Mouse (Mus musculus) CH12.LX (cell line): Measurements from ENCODE around the gene Gm20388. TPM values are rescaled to one million over a fixed set of nuclear protein-coding genes. Genes with fewer than 3 reads are reported as not detected.
A peak's percentile ranks its signal among the peaks of the same experiment; 100 is the strongest.

ENCODE experiments used
- DNase-seq: peaks from one replicate; pipeline ENCODE4 v3.0.0-alpha.2; 2013; ENCODE audit errors: extremely low read depth
- H3K27ac ChIP-seq: 2 replicates; pipeline ENCODE4 v1.5.1; 2012; ENCODE audit warnings: low read depth, mild to moderate bottlenecking, control low read depth, moderate library complexity; ENCODE audit not compliant: insufficient read depth
- H3K27me3 ChIP-seq: replicated peaks from 2 replicates; pipeline ENCODE3; 2012; ENCODE audit warnings: inconsistent platforms
- H3K36me3 ChIP-seq, 2 experiments: replicated peaks in 1 of 2; 2 replicates each; pipeline versions ENCODE3 to v1.6.1; 2012; ENCODE audit warnings: inconsistent platforms in 1 of 2, low read length in 1 of 2, mild to moderate bottlenecking in 1 of 2, mixed read lengths in 1 of 2, moderate library complexity in 1 of 2; ENCODE audit not compliant: control insufficient read depth in 1 of 2, insufficient read depth in 1 of 2
- H3K4me1 ChIP-seq, 2 experiments: 2 replicates each; pipeline ENCODE4 v1.6.1; 2012; ENCODE audit warnings: inconsistent platforms in 1 of 2, moderate library complexity in 1 of 2; ENCODE audit not compliant: insufficient read depth in 2 of 2, control insufficient read depth in 1 of 2
- H3K4me2 ChIP-seq: 2 replicates; pipeline ENCODE4 v1.6.1; 2012; ENCODE audit warnings: low read depth, mild to moderate bottlenecking, control low read depth; ENCODE audit not compliant: poor library complexity, insufficient read depth, severe bottlenecking
- H3K4me3 ChIP-seq, 3 experiments: fragments of 150-350 bp in 1 of 3; sonication (generic) in 1 of 3; replicated peaks in 1 of 3; 2 replicates each; pipeline versions ENCODE3 to v1.5.1; 2011 to 2012; ENCODE audit warnings: low read depth in 2 of 3, low read length in 2 of 3, mild to moderate bottlenecking in 2 of 3, moderate library complexity in 2 of 3, control low read depth in 1 of 3, improper control_type of control experiment in 1 of 3, inconsistent platforms in 1 of 3, mixed read lengths in 1 of 3; ENCODE audit not compliant: poor library complexity in 1 of 3
- H3K79me2 ChIP-seq: replicated peaks from 2 replicates; pipeline ENCODE4 v1.6.1; 2012; ENCODE audit warnings: mild to moderate bottlenecking, moderate library complexity; ENCODE audit not compliant: control insufficient read depth, poor library complexity, insufficient read depth, severe bottlenecking; ENCODE audit errors: extremely low read depth
- H3K9ac ChIP-seq: 2 replicates; pipeline ENCODE4 v1.6.1; 2012; ENCODE audit warnings: low read depth, mild to moderate bottlenecking, control low read depth, moderate library complexity; ENCODE audit not compliant: insufficient read depth
- H3K9me3 ChIP-seq: replicated peaks from 2 replicates; pipeline ENCODE3; 2012; ENCODE audit warnings: low read length, inconsistent platforms, mixed read lengths
- BHLHE40 ChIP-seq: IDR thresholded peaks from 2 replicates; pipeline ENCODE4 v1.6.1; 2011; ENCODE audit warnings: mild to moderate bottlenecking, low read depth, low read length, improper control_type of control experiment
- CHD1 ChIP-seq: IDR thresholded peaks from 2 replicates; pipeline ENCODE4 v1.6.1; 2012; ENCODE audit warnings: low read depth, low read length, improper control_type of control experiment, inconsistent platforms
- CTCF ChIP-seq, 2 experiments: IDR thresholded peaks in 1 of 2; conservative IDR thresholded peaks in 1 of 2; 2 replicates each; pipeline ENCODE4 v1.5.1; 2011 to 2012; ENCODE audit warnings: low read depth in 2 of 2, low read length in 2 of 2, improper control_type of control experiment in 1 of 2, inconsistent platforms in 1 of 2, mild to moderate bottlenecking in 1 of 2, moderate library complexity in 1 of 2
- E2F4 ChIP-seq: IDR thresholded peaks from 2 replicates; pipeline ENCODE4 v1.6.1; 2011; ENCODE audit warnings: low read depth, low read length, improper control_type of control experiment; ENCODE audit not compliant: insufficient replicate concordance
- ELF1 ChIP-seq: IDR thresholded peaks from 2 replicates; pipeline ENCODE4 v1.6.1; 2014; ENCODE audit warnings: low read depth, mild to moderate bottlenecking, inconsistent platforms, low read length, improper control_type of control experiment
- EP300 ChIP-seq: IDR thresholded peaks from 2 replicates; pipeline ENCODE4 v1.6.1; 2011; ENCODE audit warnings: low read length, improper control_type of control experiment
- ETS1 ChIP-seq: conservative IDR thresholded peaks from 2 replicates; pipeline ENCODE4 v1.6.1; 2012; ENCODE audit warnings: low read depth, mild to moderate bottlenecking, inconsistent platforms, low read length, improper control_type of control experiment, moderate library complexity
- IRF4 ChIP-seq: IDR thresholded peaks from 2 replicates; pipeline ENCODE4 v1.6.1; 2014; ENCODE audit warnings: low read depth, mild to moderate bottlenecking, inconsistent platforms, low read length, improper control_type of control experiment
- JUN ChIP-seq: IDR thresholded peaks from 2 replicates; pipeline ENCODE4 v1.6.1; 2011; ENCODE audit warnings: low read depth, mild to moderate bottlenecking, low read length, improper control_type of control experiment, moderate library complexity; ENCODE audit not compliant: insufficient read depth
- JUND ChIP-seq: conservative IDR thresholded peaks from 2 replicates; pipeline ENCODE4 v1.6.1; 2011; ENCODE audit warnings: low read depth, low read length, improper control_type of control experiment
- MEF2A ChIP-seq: IDR thresholded peaks from 2 replicates; pipeline ENCODE4 v1.6.1; 2014; ENCODE audit warnings: low read depth, mild to moderate bottlenecking, inconsistent platforms, low read length, improper control_type of control experiment, borderline replicate concordance
- MXI1 ChIP-seq: IDR thresholded peaks from 2 replicates; pipeline ENCODE4 v1.6.1; 2011; ENCODE audit warnings: mild to moderate bottlenecking, low read depth, low read length, improper control_type of control experiment
- PAX5 ChIP-seq: IDR thresholded peaks from 2 replicates; pipeline ENCODE4 v1.6.1; 2012; ENCODE audit warnings: low read length, inconsistent platforms, mixed read lengths
- TCF12 ChIP-seq: IDR thresholded peaks from 2 replicates; pipeline ENCODE4 v1.6.1; 2014; ENCODE audit warnings: low read depth, mild to moderate bottlenecking, inconsistent platforms, low read length, improper control_type of control experiment
- UBTF ChIP-seq: IDR thresholded peaks from 2 replicates; pipeline ENCODE4 v1.6.1; 2012; ENCODE audit warnings: low read depth, mild to moderate bottlenecking, inconsistent platforms, low read length, improper control_type of control experiment, moderate library complexity
- USF2 ChIP-seq: conservative IDR thresholded peaks from 2 replicates; pipeline ENCODE4 v1.6.1; 2011; ENCODE audit warnings: low read depth, low read length, improper control_type of control experiment
- ZKSCAN1 ChIP-seq: IDR thresholded peaks from 2 replicates; pipeline ENCODE4 v1.6.1; 2012; ENCODE audit warnings: low read depth, inconsistent platforms, low read length, improper control_type of control experiment, borderline replicate concordance
- ZNF384 ChIP-seq: IDR thresholded peaks from 2 replicates; pipeline ENCODE4 v1.6.1; 2012; ENCODE audit warnings: low read depth, low read length, improper control_type of control experiment, inconsistent platforms
- dilution Hi-C: fragments of 300-500 bp; cut with MboI; formaldehyde crosslinking; loops from 2 replicates; pipeline ENCODE4 v1.14.3; 2020; ENCODE audit warnings: low sequenced_read_pairs; ENCODE audit not compliant: extremely low pct_unique_long_range_greater_than_20kb, extremely low pct_ligation_motif_present
- in situ Hi-C: fragments of 300-500 bp; cut with MboI; formaldehyde crosslinking; loops from 3 replicates; pipeline ENCODE4 v1.14.3; 2019; ENCODE audit warnings: low sequenced_read_pairs, low pct_ligation_motif_present, low pct_unique_long_range_greater_than_20kb, mixed read lengths
- polyA plus RNA-seq: library from polyadenylated mRNA; unstranded; fragments of >175 nt; gene quantifications from 2 replicates; pipeline ENCODE4 v1.2.1, GENCODE M21; 2012; ENCODE audit warnings: low read depth; ENCODE audit not compliant: insufficient read length
- total RNA-seq, 2 experiments: library from RNA; depleted of rRNA; stranded (reverse); fragments of 300-350 nt in 1 of 2; fragments of >200 nt in 1 of 2; gene quantifications; 2 replicates each; pipeline ENCODE4 v1.2.3; 2012 to 2014

The Gm20388 gene
- total and polyA plus RNA-seq, 3 experiments: 14.8 to 26.3 (median 22.2) TPM

DNA sequence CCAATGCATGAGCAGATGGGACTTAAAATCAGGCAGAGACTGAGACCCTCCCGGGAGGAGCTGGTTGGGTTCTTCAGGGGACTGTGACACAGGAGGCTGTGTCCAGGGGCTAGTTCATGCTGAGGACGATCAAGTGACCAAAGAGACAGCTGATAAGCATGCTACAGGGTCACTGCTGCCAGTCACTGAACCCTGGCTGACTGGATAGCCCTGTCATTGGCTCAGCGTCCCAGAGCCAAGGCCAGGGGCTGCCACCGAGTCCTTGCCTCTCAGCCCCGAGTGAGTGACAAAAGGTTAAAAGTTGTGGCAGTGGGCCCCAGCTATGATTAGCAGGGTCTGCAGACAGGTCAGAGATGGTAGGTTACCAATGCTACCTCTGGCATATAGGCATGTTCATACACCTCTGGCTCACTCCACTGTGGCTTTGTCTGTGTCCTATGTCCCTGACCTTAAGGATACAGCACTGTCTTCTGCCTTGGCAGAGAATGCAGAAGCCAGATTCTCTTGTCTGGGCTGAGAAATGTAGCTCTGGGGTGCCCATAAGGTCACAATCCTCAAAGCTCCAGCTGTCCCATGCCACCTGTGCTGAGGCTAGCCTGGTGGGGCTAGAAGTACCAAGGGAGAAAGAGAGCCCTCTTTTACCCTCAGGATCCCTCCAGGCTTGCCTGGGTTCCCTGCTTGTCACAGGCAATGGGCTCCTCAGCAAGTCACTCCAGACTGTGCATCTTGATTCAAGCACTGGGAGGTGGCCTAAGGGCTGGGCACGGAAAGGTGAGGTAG lies 2733.7 kb downstream of the Gm20388 start:
- Histone ChIP-seq H3K36me3 (peaks cover 84 to 98% of the 10 kb centered on the region in 2 experiments), H3K4me3 (no peak overlapping the region), H3K79me2 (no peaks in the 10 kb centered on the region), H3K4me1 (peaks cover 0 to 27% of the 10 kb centered on the region in 2 experiments; a peak in 2 of 4 replicates), H3K4me2 (no peak overlapping the region), H3K27ac (0 out of 2 replicates have a peak overlapping the region, but pooled peaks have one; percentile 8), H3K27me3 (no peaks in the 10 kb centered on the region), H3K9ac (no peak overlapping the region), H3K9me3 (no peaks in the 10 kb centered on the region)
- dilution Hi-C loops (no loop called here), in situ Hi-C loops (no loop called here)
- DNase-seq: no peak
- TF ChIP-seq E2F4: no peak

DNA sequence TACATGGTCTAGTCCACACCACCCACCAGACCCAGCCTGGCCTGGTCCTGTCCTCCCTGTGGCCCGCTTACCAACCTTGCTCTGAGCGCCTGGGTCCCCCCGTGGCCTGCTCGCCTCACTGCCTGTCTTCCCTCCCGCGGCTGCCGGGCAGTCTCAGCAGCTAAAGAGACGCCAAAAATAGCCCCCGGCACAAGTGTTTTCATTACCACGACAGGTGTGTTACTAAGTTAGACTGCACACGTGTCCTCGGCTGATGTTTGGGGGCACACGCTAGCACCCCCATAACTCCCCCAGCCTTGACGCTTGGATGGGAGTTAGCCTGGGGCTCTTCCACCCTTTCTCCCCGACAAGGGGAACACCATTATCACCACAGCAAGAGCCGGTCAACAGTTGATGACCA lies 2735.7 kb downstream of the Gm20388 start:
- Histone ChIP-seq H3K9ac (no peak overlapping the region), H3K9me3 (no peaks in the 10 kb centered on the region), H3K27me3 (no peaks in the 10 kb centered on the region), H3K4me1 (peaks cover 0 to 27% of the 10 kb centered on the region in 2 experiments; a peak in 2 of 4 replicates), H3K4me3 (no peak overlapping the region), H3K4me2 (no peak overlapping the region), H3K36me3 (peaks cover 77 to 98% of the 10 kb centered on the region in 2 experiments)
- dilution Hi-C loops (no loop called here), in situ Hi-C loops (no loop called here)
- TF ChIP-seq MEF2A (peak; percentile 50; the same call in 1 of the 2 replicates), ZNF384 (no peak), BHLHE40 (peak; percentile 27; the same call in 1 of the 2 replicates)
- TF ChIP-seq, all 38 proteins: peak for 2
- DNase-seq: no peak
- no peak overlapping the region for H3K27ac ChIP-seq
- H3K79me2 ChIP-seq: no peaks in the 10 kb centered on the region

DNA sequence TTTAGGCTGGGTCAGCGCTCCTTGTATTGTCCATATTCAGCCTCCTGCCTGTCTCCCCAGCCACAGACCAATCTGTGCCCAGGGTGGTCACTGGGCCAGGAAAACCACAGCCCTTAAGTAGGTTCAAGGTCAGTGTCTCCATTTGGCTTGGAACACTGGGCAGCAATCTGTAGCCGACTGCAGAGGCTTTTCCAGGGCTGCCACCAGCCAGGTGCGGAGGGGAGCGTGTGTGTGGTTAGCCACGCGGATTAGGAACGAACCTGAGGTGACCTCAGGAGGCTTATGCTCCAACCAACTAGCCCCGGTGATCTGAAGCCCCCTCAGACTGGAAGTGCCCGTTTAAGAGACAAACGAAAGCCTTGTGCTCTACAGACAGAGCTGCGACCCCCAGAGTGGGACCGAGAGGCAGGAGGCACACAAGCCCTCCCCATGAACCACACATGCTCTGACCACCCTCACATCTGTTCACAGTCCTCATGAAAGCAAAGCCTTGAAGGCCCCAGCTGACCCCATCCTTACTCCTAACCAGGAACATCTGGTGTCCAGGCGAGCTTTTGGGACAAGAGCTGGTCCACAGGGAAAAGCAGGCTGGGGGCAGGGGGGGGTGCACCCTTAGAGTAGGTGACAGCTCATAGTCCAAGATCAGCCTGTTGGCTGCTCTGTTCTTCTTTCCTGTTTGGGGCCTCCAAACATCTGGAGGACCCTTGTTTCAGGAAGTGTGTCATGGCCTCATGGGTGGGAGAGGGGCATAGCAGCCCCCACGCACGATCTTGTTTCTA lies 2737.7 kb downstream of the Gm20388 start:
- H3K4me3 ChIP-seq: no peak overlapping the region
- H3K9ac ChIP-seq: no peak overlapping the region
- no peak for DNase-seq
- no peak overlapping the region for H3K4me2 ChIP-seq
- in situ Hi-C loops: no loop called here
- H3K9me3 ChIP-seq: no peaks in the 10 kb centered on the region
- H3K79me2 ChIP-seq: no peaks in the 10 kb centered on the region; the same call in 1 of the 2 replicates
- peaks cover 7 to 45% of the 10 kb centered on the region in 2 experiments for H3K4me1 ChIP-seq
- no peaks in the 10 kb centered on the region for H3K27me3 ChIP-seq
- dilution Hi-C loops: no loop called here
- no peak overlapping the region for H3K27ac ChIP-seq
- no peak for TF ChIP-seq PAX5
- TF ChIP-seq IRF4: no peak
- no peak for TF ChIP-seq CHD1
- no peak for TF ChIP-seq JUN
- no peak for TF ChIP-seq UBTF
- no peak for TF ChIP-seq TCF12
- no peak for TF ChIP-seq MXI1
- TF ChIP-seq EP300: no peak
- TF ChIP-seq USF2: no peak
- no peak for TF ChIP-seq JUND
- no peak for TF ChIP-seq ETS1
- no peak for TF ChIP-seq ZKSCAN1
- TF ChIP-seq CTCF (conservative IDR thresholded peaks at IDR 0.05 in 1 of 2, IDR thresholded peaks at IDR 0.05 in 1 of 2; ENCODE audit: low read depth in 2 of 2, low read length in 2 of 2): no peak
- no peak for TF ChIP-seq ELF1
- TF ChIP-seq, all 38 proteins: peak for 0
- peaks cover 68 to 98% of the 10 kb centered on the region in 2 experiments for H3K36me3 ChIP-seq
